Mouse (Mus musculus): ENCODE data around the gene Gpbar1. TPM values are rescaled to one million over a fixed set of nuclear protein-coding genes. Genes with fewer than 3 reads are reported as not detected.

The Gpbar1 gene
- polyA plus RNA-seq, 1 experiment from 2014 or later, result 0.37 TPM

DNA sequence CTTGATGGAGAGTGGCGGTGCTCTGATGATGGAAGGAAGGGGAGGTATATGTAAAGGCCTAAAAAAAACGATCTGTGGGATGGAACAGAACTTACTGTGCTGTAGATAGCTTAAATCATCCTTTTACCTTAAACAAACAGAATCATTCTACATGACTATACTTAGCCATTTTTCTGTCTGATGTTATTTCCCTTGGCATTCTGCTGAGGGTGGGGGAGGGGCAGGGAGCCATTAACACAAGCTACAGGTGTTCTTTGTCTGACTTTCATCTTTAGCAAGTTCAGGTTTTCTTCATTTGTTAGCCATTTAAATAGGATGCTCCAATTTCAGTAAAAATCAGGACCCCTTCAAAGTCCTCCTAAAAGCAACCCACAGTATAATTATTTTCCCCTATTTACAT is 32.8 kb upstream of the Gpbar1 start:
- H3K9ac ChIP-seq, result no peak overlapping the region
- ATAC-seq (ENCODE audit: insufficient number of reproducible peaks, low FRiP score), result no peak
- peaks cover 24% of the 10 kb centered on the region for H3K36me3 ChIP-seq
- H3K4me2 ChIP-seq, result no peak overlapping the region
- no peak overlapping the region for H3K27ac ChIP-seq (ENCODE audit: poor library complexity, severe bottlenecking)
- peaks cover 67% of the 10 kb centered on the region for H3K4me1 ChIP-seq (replicated peaks)
- no peaks in the 10 kb centered on the region for H3K27me3 ChIP-seq (replicated peaks)
- no peaks in the 10 kb centered on the region for H3K9me3 ChIP-seq (replicated peaks)
- H3K4me3 ChIP-seq, result no peak overlapping the region
- 58% methylated on average over 2 of the region's 2 CpGs for WGBS

DNA sequence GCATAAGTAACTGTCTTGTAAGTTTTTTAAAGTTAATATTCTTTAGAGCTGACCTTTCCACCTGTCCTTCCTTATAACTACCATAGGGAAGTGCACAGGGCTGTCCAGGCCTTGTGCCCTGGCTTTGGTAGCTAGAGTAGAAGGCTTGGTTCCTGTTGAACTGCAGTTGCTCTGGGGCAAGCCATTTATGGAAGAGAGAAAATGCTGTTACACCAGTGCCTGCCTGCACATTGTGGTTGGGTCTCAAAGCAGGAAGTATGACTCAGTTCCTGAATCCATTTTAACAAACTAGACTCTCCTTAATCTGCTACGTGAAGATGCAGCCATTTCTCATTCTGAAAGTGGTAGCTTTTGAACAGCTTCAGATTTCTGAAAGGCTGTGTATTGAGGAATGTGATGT is 29.6 kb upstream of the Gpbar1 start:
- H3K27ac ChIP-seq (ENCODE audit: poor library complexity, severe bottlenecking), result peak overlapping the region; percentile 89
- no peaks in the 10 kb centered on the region for H3K27me3 ChIP-seq (replicated peaks)
- H3K4me2 ChIP-seq, result no peak overlapping the region
- peaks cover 52% of the 10 kb centered on the region for H3K36me3 ChIP-seq
- H3K9me3 ChIP-seq (replicated peaks), result no peaks in the 10 kb centered on the region
- no peak overlapping the region for H3K4me3 ChIP-seq
- ATAC-seq (ENCODE audit: insufficient number of reproducible peaks, low FRiP score), result peak; percentile 75
- peaks cover 42% of the 10 kb centered on the region for H3K4me1 ChIP-seq (replicated peaks)
- no peak overlapping the region for H3K9ac ChIP-seq
- WGBS, result 38% methylated on average over 1 of the region's 1 CpGs

DNA sequence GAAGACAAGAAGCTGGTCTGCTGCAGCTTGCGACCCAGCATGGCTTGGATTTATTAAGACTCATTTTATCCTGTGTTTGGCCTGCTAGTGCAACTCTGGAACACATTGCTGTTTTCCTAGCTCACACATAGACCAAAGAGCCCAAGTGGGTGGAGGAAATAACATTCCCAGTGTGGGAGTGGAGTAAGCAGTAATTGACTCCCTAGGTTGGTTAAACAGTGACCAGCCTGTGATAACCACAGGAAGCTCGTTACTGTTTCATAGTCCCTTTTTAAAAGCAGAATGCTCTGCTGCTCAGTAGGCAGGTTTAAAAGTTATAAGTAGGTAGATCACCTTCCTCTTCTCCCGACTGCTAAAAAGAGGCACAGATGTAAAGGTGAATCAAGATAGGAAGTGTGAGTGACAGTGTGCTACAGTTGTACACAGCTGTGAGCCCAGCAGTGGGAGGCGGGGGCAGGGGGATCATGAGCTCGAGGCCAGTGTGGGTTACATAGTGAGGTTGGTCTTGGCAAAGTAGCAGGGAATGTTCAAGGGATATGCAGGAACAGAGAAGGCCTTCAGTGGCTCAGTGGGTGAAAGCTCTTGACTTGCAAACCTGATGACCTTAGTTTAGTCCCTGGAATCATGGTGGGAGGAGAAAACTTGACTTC is 28.9 kb upstream of the Gpbar1 start:
- no peak overlapping the region for H3K4me2 ChIP-seq
- peak overlapping the region; percentile 89 for H3K27ac ChIP-seq (ENCODE audit: poor library complexity, severe bottlenecking)
- H3K36me3 ChIP-seq, result peaks cover 54% of the 10 kb centered on the region
- H3K9ac ChIP-seq, result peak overlapping the region; percentile 42; the same call in 1 of the 2 replicates
- WGBS, result 66% methylated on average over 5 of the region's 5 CpGs
- ATAC-seq (ENCODE audit: insufficient number of reproducible peaks, low FRiP score), result no peak
- H3K9me3 ChIP-seq (replicated peaks), result no peaks in the 10 kb centered on the region
- H3K4me1 ChIP-seq (replicated peaks), result peaks cover 38% of the 10 kb centered on the region
- H3K27me3 ChIP-seq (replicated peaks), result no peaks in the 10 kb centered on the region
- no peak overlapping the region for H3K4me3 ChIP-seq

DNA sequence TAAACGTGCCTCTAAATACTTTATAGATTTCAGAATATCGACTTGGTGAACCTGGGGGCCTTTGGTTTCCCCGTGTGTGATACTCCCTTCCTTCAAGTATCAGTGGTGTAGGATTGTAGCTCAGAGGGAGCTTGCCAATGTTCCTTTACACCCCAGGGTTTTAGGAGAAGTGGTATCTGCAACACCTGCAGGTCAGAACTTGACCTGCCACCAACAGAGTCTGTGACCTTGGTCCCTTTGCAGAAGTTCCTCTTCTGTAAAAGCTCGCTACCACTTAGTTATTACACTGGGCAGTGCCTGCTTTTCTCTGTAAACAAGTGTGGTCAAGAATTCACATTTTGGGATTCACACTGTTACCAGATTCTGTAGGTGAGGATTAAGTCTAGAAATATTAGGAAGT is 28.3 kb upstream of the Gpbar1 start:
- H3K9me3 ChIP-seq (replicated peaks), result no peaks in the 10 kb centered on the region
- no peak for ATAC-seq (ENCODE audit: insufficient number of reproducible peaks, low FRiP score)
- H3K9ac ChIP-seq, result no peak overlapping the region
- H3K27ac ChIP-seq (ENCODE audit: poor library complexity, severe bottlenecking), result no peak overlapping the region
- H3K36me3 ChIP-seq, result peaks cover 58% of the 10 kb centered on the region
- 87% methylated on average over 4 of the region's 4 CpGs for WGBS
- H3K27me3 ChIP-seq (replicated peaks), result no peaks in the 10 kb centered on the region
- no peak overlapping the region for H3K4me3 ChIP-seq
- H3K4me1 ChIP-seq (replicated peaks), result peaks cover 31% of the 10 kb centered on the region
- H3K4me2 ChIP-seq, result no peak overlapping the region

DNA sequence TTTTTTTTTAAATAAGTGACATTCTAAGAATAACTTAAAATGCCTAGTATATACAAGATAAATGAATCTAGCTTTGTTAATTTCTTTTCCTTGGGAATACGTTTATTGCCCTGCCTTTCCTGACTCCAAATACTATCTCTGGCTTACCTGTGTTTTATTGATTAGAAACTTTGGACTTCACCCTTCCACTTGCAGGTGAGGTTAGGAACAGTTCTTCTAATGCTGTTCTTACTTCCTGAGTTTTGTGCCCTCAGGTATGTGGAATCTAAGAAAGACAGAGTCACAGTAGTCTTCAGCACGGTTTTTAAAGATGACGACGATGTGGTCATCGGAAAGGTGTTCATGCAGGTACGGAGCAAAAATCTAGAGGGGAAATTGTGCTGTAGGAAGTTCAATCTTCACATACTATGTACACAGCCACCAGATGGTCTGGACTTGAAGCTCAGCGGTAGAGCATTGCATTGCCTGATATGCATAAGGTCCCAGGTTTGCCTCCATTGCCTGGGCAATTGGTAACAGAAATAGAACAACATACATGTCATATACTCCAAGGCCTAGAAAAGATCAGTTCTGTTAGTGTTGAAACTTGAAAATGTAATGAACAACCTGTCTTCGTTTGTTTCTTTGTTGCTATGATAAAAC is 22.5 kb upstream of the Gpbar1 start:
- Histone ChIP-seq H3K4me2 (no peak overlapping the region), H3K4me1 (replicated peaks) (peaks cover 23% of the 10 kb centered on the region), H3K27me3 (replicated peaks) (no peaks in the 10 kb centered on the region), H3K27ac (ENCODE audit: poor library complexity, severe bottlenecking) (no peak overlapping the region), H3K4me3 (no peak overlapping the region), H3K9ac (no peak overlapping the region), H3K36me3 (peaks cover 81% of the 10 kb centered on the region), H3K9me3 (replicated peaks) (no peaks in the 10 kb centered on the region)
- ATAC-seq (ENCODE audit: insufficient number of reproducible peaks, low FRiP score), result no peak
- 93% methylated on average over 8 of the region's 8 CpGs for WGBS

DNA sequence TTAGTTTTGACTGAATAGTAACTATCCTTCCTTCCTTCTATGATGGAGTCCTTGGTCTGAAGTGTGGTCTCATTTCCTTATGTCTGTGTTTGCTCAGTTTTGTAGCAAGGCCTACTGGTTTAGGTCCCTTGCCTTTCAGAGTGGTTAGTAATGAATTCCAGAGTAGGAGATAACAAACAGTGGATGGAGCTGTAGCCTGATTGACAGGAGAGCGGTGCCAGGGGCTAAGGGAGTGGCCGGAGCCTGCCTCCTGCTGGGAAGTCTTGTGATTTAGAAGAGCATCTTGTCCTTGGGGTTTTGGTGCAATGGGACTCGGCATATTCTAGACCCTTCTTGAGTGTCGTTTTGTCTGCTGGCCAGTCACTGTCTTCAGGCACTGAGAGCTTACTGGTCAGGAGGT is 21.6 kb upstream of the Gpbar1 start:
- Histone ChIP-seq H3K27ac (ENCODE audit: poor library complexity, severe bottlenecking) (peak overlapping the region; percentile 67), H3K4me2 (no peak overlapping the region), H3K9me3 (replicated peaks) (no peaks in the 10 kb centered on the region), H3K4me3 (no peak overlapping the region), H3K27me3 (replicated peaks) (no peaks in the 10 kb centered on the region), H3K9ac (no peak overlapping the region), H3K36me3 (peaks cover 80% of the 10 kb centered on the region), H3K4me1 (replicated peaks) (peaks cover 23% of the 10 kb centered on the region)
- ATAC-seq (ENCODE audit: insufficient number of reproducible peaks, low FRiP score), result no peak; the same call in 1 of the 2 replicates
- WGBS, result 38% methylated on average over 4 of the region's 4 CpGs

GRCm38 (mm10) chr1:74262510-74262909 is 15.8 kb upstream of the Gpbar1 start:
- H3K27ac ChIP-seq (ENCODE audit: poor library complexity, severe bottlenecking), result no peak overlapping the region
- ATAC-seq (ENCODE audit: insufficient number of reproducible peaks, low FRiP score), result no peak
- H3K36me3 ChIP-seq, result peaks cover 93% of the 10 kb centered on the region
- WGBS, result 65% methylated on average over 6 of the region's 6 CpGs
- no peak overlapping the region for H3K4me2 ChIP-seq
- no peak overlapping the region for H3K9ac ChIP-seq
- H3K4me3 ChIP-seq, result no peak overlapping the region
- H3K27me3 ChIP-seq (replicated peaks), result no peaks in the 10 kb centered on the region
- H3K9me3 ChIP-seq (replicated peaks), result no peaks in the 10 kb centered on the region
- peaks cover 11% of the 10 kb centered on the region for H3K4me1 ChIP-seq (replicated peaks)

- Histone ChIP-seq H3K9me3 (replicated peaks) (no peaks in the 10 kb centered on the region), H3K27ac (ENCODE audit: poor library complexity, severe bottlenecking) (no peak overlapping the region), H3K4me1 (replicated peaks) (peaks cover 35% of the 10 kb centered on the region), H3K4me3 (no peak overlapping the region), H3K27me3 (replicated peaks) (no peaks in the 10 kb centered on the region), H3K4me2 (no peak overlapping the region), H3K9ac (no peak overlapping the region), H3K36me3 (peaks cover 53% of the 10 kb centered on the region)
- no peak for ATAC-seq (ENCODE audit: insufficient number of reproducible peaks, low FRiP score)
- 86% methylated on average over 8 of the region's 8 CpGs for WGBS
These were observed 9.6 kb upstream of the Gpbar1 start for GRCm38 (mm10) chr1:74268750-74269149.

DNA sequence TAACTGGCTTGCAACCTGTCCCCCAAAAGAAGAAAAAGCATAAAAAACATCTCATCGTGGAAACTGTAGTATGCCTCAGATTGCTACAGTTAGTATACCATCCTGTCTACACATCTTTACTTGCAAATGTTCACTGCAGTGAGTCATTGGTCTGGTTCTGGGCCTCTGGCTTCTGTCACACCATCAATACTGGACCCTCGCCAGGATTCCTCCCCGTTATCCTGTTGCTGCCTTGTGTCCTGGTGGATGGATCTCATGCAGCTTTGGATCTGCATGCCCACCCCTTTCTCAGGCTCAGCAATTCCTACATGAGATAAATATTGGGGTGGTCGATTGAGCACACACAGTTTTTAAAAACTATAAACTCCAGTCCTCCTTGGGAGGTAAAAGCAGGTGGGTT is 6.7 kb upstream of the Gpbar1 start:
- peak; percentile 53 for ATAC-seq (ENCODE audit: insufficient number of reproducible peaks, low FRiP score)
- no peak overlapping the region for H3K9ac ChIP-seq
- H3K36me3 ChIP-seq, result peaks cover 24% of the 10 kb centered on the region
- H3K9me3 ChIP-seq (replicated peaks), result no peaks in the 10 kb centered on the region
- peak overlapping the region; percentile 48 for H3K27ac ChIP-seq (ENCODE audit: poor library complexity, severe bottlenecking)
- no peaks in the 10 kb centered on the region for H3K27me3 ChIP-seq (replicated peaks)
- no peak overlapping the region for H3K4me3 ChIP-seq
- H3K4me2 ChIP-seq, result no peak overlapping the region
- 26% methylated on average over 4 of the region's 4 CpGs for WGBS
- peaks cover 64% of the 10 kb centered on the region for H3K4me1 ChIP-seq (replicated peaks)

GRCm38 (mm10) chr1:74275015-74275414 is 3.3 kb upstream of the Gpbar1 start:
- Histone ChIP-seq H3K36me3 (peaks cover 15% of the 10 kb centered on the region), H3K27me3 (replicated peaks) (no peaks in the 10 kb centered on the region), H3K9ac (0 out of 2 replicates have a peak overlapping the region, but pooled peaks have one; percentile 2), H3K27ac (ENCODE audit: poor library complexity, severe bottlenecking) (peak overlapping the region; percentile 53), H3K9me3 (replicated peaks) (no peaks in the 10 kb centered on the region), H3K4me3 (no peak overlapping the region), H3K4me1 (replicated peaks) (peaks cover 83% of the 10 kb centered on the region), H3K4me2 (peak overlapping the region; percentile 18)
- WGBS, result 9% methylated on average over 9 of the region's 9 CpGs
- ATAC-seq (ENCODE audit: insufficient number of reproducible peaks, low FRiP score), result peak; percentile 76

GRCm38 (mm10) chr1:74277041-74277440 is 1.3 kb upstream of the Gpbar1 start:
- Histone ChIP-seq H3K4me1 (replicated peaks) (peaks cover 68% of the 10 kb centered on the region), H3K4me2 (no peak overlapping the region), H3K27ac (ENCODE audit: poor library complexity, severe bottlenecking) (no peak overlapping the region), H3K27me3 (replicated peaks) (no peaks in the 10 kb centered on the region), H3K9me3 (replicated peaks) (no peaks in the 10 kb centered on the region), H3K9ac (no peak overlapping the region), H3K4me3 (no peak overlapping the region), H3K36me3 (peaks cover 35% of the 10 kb centered on the region)
- 58% methylated on average over 6 of the region's 6 CpGs for WGBS
- no peak for ATAC-seq (ENCODE audit: insufficient number of reproducible peaks, low FRiP score)

Data from heart, embryonic 12.5 days (tissue).